Mouse (Mus musculus): ENCODE data around the gene Taok1.

Gene Taok1

GRCm38 (mm10) chr11:77492311-77492871 is 115.2 kb downstream of the Taok1 start:
- no peak for DNase-seq (ENCODE audit: low spot score)

- DNase-seq (ENCODE audit: low spot score) = no peak
Measured at GRCm38 (mm10) chr11:77491502-77492291, 115.9 kb downstream of the Taok1 start.

GRCm38 (mm10) chr11:77491123-77491501 is 116.5 kb downstream of the Taok1 start:
- DNase-seq (ENCODE audit: low spot score) = no peak

GRCm38 (mm10) chr11:77490451-77490850 is 117.2 kb downstream of the Taok1 start:
- no peak for DNase-seq (ENCODE audit: low spot score)

GRCm38 (mm10) chr11:77489591-77490235 is 117.9 kb downstream of the Taok1 start, which contains the start of gene Ankrd13b:
Gene Ankrd13b, minus strand, starts transcription at chr11:77489678.
- DNase-seq (ENCODE audit: low spot score) = no peak

- DNase-seq (ENCODE audit: low spot score) = no peak
Measured at GRCm38 (mm10) chr11:77488771-77489581, 118.6 kb downstream of the Taok1 start.

GRCm38 (mm10) chr11:77486798-77487197 is 120.8 kb downstream of the Taok1 start:
- DNase-seq (ENCODE audit: low spot score) = no peak

- DNase-seq (ENCODE audit: low spot score) = no peak
Measured at GRCm38 (mm10) chr11:77485229-77485628, 122.4 kb downstream of the Taok1 start.

- no peak for DNase-seq (ENCODE audit: low spot score)
Measured at GRCm38 (mm10) chr11:77483510-77484255, 123.9 kb downstream of the Taok1 start.

GRCm38 (mm10) chr11:77483043-77483442 is 124.6 kb downstream of the Taok1 start:
- DNase-seq (ENCODE audit: low spot score) = no peak
